Mouse (Mus musculus) mature B cell (primary cell): Measurements from ENCODE around the gene Akap8l.

Experiments
- in situ Hi-C: fragments of 300-500 bp; cut with MboI; formaldehyde crosslinking; loops from 2 replicates; pipeline ENCODE4 v1.14.3; 2019

Akap8l gene

GRCm38 (mm10) chr17:32358192-32358942 is 8.0 kb upstream of the Akap8l start:
- in situ Hi-C loops: no loop called here

DNA sequence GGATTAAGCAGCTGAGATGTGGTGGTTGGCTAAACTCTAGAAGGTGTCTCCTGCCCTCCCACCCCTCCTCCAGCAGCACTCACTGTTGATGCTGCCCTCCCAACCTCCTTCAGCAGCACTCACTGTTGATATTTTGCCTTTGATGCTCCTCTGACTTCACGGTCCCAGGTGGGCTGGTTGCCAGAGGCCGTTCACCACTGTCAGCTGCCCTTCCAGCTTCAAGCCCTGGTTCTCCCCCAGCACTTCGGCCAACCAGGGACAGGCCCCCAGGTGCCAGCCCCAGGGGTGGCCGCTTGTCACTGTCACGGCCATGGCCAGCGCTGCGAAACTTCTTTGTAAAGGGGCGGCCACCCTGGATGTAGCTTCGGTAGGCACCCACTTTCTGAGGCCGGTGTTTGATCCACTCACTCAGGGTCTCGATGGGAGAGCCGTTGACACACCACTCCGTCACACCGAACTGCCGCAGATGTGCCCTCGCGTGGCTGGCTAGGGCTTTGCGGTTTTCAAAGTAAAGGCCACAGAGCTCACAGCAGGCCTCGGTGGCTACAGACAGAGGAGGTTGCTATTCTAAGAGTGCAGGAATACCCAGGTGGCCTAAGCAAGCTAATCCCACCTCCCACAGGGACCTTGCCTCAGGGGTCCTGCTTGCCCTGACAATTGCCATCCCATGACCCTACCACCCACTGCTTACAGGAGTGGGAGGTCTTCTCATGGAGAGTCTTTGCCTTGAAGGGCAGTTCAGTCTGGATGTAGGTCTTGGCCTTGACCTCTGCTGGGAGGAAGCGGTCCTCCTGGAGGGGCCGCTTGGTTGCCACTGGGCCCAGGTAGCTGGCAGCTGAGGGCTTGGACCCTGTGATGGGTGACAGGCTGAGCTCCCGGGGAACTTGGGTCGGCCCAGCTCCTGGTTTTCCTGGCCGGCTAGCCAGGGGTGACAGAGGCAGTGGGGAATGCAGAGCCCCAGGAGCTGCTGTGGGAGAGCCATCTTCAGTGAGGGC is 6.7 kb upstream of the Akap8l start:
- in situ Hi-C loops: no loop called here

DNA sequence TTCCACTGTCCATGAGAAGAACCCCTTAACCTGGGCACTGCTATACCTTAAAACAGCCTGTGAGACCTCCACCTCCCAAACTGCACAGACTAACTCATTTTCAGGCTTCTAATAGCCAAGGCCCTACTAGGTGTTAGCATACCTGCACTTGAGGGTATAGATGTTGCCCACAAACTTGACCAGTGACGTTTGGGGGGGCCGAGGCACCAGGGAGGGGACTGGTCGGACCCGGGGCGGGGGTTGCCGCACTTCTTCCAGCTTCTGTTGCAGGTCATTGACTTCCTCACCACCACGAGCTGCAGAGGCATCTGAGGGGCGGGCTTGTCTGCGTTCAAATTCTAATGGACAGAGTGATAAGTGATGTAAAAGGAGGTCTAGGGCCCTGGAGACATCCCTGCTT is 5.9 kb upstream of the Akap8l start:
- in situ Hi-C loops: no loop called here

DNA sequence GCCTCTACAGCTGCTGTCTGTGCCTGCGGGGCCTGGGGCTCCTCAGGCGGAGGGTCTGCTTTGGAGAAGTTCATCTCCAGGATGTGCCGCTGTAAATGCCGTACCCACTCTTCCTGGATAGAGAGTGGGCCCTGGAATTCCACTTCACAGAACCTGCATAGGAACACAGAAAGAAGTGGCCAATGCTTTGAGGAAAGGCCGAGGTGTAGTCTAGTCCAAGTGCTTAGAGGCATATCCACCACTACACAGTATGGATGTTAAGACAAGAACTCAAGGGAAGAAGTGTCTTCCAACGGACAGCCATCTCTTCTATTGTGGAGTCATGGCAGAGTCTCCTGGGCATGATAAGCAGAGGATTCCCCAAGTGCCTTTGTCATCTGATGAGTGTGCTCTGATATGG is 4.6 kb upstream of the Akap8l start:
- in situ Hi-C loops: no loop called here

GRCm38 (mm10) chr17:32354211-32354610 is 3.8 kb upstream of the Akap8l start:
- in situ Hi-C loops: loop anchor here (5.0 kb wide), 1 partner anchor 78 kb away; no protein-coding TSS in a partner anchor

DNA sequence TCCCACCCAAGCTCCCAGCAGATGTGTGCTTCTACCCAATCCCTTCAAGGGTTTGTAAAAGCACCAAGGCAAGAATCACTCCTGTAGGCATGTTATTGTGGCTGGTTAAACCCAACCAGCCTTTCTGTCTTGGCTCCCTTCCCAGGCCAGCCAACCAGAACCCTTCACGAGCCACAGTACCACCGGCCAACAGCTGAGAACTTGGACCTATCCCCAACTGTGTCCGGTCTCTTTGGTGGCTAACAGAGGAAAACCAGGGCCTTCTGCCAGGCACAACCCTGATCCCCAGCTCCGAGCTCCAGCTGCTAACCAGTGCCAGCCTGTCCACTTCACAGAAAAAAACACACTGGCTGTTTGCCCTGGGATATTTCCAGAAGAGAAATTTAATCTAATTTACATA is 3.3 kb upstream of the Akap8l start:
- in situ Hi-C loops: loop anchor here (5.0 kb wide), 1 partner anchor 79 kb away; no protein-coding TSS in a partner anchor

DNA sequence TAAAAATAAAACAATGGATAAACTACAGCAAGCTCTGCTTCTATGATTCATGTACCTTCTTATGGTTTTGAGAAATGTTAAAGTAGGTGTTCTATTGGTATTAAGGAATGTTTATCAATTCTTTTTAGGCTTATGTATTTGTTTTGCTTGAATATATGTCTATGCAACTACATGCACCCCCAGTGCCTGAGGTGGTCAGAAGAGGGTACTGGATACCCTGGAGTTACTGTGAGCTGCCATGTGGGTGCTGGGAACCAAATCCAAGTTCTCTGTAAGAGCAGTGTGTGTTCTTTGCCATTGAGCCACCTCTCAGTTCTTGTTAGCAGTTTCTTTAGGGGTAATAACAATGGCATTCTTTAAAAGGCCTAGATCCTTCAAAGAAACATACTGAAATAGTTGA is 1.3 kb upstream of the Akap8l start:
- in situ Hi-C loops: loop anchor here (5.0 kb wide), 1 partner anchor 81 kb away; no protein-coding TSS in a partner anchor

GRCm38 (mm10) chr17:32351269-32351668 is 862 bp upstream of the Akap8l start:
- in situ Hi-C loops: loop anchor here (5.0 kb wide), 1 partner anchor 81 kb away; no protein-coding TSS in a partner anchor

- in situ Hi-C loops: loop anchor here (5.0 to 10.0 kb wide), 2 partner anchors 82 to 145 kb away; no protein-coding TSS in a partner anchor
Measured at GRCm38 (mm10) chr17:32349851-32350381, 491 bp downstream of the Akap8l start.

GRCm38 (mm10) chr17:32349037-32349732 is 1.2 kb downstream of the Akap8l start:
- in situ Hi-C loops: loop anchor here (10.0 kb wide), 1 partner anchor 146 kb away; no protein-coding TSS in a partner anchor

DNA sequence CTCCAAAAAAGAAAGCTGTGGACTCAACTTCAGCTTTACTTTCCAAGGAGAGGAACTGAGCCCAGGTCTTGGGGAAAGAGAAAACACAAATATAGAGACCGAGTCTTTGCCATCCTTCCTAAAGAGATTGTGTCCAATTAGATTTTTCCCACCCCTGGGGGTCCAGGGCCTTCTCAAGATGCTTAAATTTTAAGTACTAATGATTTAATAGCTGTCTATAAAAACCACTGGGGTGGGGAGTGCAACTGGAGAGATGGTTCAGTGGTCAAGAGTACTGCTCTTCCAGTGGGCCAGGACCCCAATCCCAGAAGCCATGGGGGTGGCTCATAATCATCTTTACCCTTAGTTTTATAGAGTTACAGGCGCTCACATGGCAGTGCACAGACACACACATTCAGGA is 2.0 kb downstream of the Akap8l start:
- in situ Hi-C loops: loop anchor here (10.0 kb wide), 1 partner anchor 146 kb away; no protein-coding TSS in a partner anchor

GRCm38 (mm10) chr17:32341102-32341501 is 9.3 kb downstream of the Akap8l start:
- in situ Hi-C loops: loop anchor here (10.0 kb wide), 1 partner anchor 154 kb away; no protein-coding TSS in a partner anchor

- in situ Hi-C loops: loop anchor here (10.0 kb wide), 1 partner anchor 155 kb away; no protein-coding TSS in a partner anchor
Measured at GRCm38 (mm10) chr17:32340110-32340509, 10.3 kb downstream of the Akap8l start.

DNA sequence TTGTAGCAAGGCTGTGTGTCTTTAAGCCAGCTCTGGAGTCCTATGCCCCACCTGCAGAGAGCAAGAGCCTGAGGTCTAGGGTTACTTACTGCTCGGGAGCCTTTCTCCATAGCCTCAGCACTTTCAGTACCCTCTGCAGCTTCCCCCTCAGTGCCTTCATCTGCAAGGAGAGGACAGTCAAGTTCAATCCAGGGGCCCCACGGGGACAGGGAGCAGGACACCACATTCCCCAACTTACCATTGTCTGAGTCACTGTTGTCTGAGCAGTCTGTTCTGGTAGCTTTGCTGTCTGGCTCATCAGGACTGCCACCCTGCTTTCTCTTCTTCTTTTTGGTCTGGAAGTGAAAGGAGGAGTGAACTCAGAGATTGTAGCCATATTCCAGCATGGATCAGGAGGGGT is 14.5 kb downstream of the Akap8l start:
- in situ Hi-C loops: no loop called here

DNA sequence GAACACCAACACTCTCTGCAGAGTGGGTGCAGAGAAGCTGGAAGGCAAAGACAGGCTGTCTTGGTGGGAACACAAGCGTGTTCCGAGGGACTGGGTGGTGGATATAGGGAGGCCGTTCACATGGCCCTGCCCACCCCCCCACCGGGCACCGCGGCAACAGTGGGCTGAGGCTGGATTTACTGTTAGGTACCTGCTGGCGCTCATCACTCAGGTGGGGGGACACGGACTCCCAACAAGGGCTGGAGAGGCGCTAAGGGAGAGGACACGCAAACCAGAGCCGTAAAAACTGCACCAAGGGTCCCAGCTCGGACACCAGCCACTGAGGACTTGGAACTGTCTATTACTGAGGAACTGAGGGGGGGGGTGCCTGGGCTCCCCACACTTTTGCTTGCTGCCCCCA is 15.5 kb downstream of the Akap8l start:
- in situ Hi-C loops: no loop called here

DNA sequence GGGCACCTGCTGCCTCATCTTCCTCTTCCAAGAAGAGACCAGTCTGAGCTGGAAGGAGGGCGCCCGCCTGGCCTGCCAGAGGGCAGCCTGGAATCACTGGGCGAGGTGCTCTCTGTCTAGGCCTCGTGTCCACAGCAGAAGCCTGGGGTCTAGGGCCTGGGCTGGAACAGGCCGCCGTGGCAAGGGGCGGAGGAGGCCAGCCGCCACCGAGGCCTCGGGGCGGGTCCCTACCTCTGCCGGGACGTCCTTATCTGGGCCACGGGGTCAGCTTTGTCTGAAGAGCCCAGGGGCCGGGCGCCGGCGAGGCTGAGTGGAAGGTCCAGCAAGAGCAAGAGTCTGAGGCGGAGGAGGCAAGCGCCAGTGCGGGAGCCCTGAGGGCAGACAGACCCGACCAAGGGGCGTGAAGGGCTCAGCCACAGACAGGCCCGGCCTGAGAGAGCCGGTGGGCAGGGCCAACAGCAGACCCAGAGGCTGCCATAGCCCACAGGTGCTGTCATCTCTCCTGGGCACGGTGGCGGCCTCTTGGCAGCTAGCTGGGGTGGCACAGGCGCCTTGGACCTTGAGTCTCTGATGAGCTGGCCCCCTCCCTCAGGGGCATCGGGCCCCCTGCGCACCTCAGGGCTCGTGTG is 16.6 kb downstream of the Akap8l start:
- in situ Hi-C loops: no loop called here

- in situ Hi-C loops: no loop called here
Measured at GRCm38 (mm10) chr17:32327501-32327900, 22.9 kb downstream of the Akap8l start.

DNA sequence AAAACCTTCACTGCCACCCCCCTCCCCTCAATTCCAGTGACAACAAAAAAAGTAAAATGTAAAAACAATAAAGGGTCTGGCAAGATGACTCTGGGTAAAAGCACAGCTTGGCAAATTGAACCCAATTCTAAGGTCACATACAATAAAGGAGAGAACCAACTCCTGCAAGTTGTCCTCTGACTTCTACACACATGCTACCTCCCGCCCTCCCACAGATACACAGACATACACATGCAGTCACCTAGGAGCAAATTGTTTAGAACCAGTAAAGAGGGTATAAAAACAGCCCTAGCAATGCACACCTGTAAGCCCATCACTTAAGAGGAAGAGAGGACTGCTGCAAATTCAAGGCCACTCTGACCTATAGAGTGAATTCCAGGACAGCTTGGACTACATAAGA is 27.6 kb downstream of the Akap8l start:
- in situ Hi-C loops: no loop called here

DNA sequence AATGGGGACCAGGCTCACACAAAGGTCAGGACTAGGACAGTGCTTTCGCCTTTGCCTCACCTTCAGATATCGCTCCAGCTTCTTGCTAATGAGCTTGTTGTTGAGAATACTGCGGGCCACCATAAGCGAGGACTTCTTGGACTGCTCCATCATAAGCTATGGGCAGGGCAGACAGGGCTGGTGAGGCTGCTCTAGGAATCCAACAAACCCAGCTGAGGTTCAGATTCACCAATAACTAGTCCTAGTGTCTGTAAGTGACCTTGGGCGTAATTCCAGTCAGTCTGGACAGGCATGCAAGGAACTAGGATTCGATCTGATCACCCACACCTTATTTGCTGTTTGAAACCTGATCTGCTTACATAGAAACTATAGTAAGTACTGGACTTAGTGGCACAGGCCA is 28.6 kb downstream of the Akap8l start:
- in situ Hi-C loops: no loop called here

- in situ Hi-C loops: no loop called here
Measured at GRCm38 (mm10) chr17:32321390-32321734, 29.0 kb downstream of the Akap8l start.
